Mouse (Mus musculus) induced T-regulatory cell, adult 2 months (primary cell): ENCODE results near the gene Tm4sf1.

ENCODE experiments used
- DNase-seq: peaks from one replicate; pipeline ENCODE4 v3.0.0-alpha.2; 2012; ENCODE audit warnings: low read depth

Gene Tm4sf1

DNA sequence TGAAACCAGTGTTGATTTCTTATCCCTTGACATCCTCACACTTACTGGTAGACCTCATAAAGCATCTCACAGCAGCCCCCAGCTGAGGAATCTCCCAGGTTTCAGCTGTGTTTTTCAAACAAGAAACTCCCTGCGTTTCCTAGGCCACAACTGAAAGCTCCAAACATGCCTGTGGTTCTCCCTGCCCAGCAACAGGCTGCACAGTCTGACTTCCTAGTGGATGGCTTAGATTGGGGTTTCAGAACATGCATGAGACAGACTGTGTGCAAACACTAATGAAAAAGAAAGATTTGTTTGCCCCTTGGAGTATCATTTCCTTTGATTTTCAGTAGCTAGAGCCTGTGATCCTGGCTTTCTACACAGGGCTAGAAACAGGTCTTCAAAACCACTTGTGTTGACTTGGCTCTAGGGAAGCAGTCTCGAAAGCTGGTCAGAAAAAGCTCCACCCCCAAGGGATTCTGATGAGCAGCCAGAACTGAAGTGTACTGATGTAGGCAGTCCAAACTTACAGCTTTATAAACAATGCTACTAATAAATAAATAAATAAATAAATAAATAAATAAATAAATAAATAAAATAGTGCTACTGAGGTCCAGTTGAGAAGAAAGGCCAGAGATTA is at the start of gene Tm4sf1:
Gene Tm4sf1 (minus strand): TSS at position 68 of the 619 bp plus-strand sequence.
- no peak for DNase-seq

DNA sequence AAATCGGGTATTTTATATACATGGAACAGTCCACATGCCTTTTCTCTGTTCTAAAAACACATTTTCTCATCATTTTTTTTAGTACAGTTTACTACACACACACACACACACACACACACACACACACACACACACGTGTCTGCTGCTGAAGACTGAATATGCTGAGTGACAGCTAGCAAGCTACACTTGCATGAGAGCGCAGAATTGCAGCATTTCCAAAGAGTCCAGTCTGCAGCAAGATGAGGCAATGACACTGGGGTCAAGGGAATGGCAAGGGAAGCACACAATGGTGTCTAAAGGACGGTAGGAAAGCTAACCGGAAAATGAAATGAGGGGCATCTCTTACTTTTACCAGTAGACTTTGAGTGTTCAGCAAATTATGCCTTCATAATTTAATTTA is 43.0 kb upstream of the Tm4sf1 start:
- no peak for DNase-seq

DNA sequence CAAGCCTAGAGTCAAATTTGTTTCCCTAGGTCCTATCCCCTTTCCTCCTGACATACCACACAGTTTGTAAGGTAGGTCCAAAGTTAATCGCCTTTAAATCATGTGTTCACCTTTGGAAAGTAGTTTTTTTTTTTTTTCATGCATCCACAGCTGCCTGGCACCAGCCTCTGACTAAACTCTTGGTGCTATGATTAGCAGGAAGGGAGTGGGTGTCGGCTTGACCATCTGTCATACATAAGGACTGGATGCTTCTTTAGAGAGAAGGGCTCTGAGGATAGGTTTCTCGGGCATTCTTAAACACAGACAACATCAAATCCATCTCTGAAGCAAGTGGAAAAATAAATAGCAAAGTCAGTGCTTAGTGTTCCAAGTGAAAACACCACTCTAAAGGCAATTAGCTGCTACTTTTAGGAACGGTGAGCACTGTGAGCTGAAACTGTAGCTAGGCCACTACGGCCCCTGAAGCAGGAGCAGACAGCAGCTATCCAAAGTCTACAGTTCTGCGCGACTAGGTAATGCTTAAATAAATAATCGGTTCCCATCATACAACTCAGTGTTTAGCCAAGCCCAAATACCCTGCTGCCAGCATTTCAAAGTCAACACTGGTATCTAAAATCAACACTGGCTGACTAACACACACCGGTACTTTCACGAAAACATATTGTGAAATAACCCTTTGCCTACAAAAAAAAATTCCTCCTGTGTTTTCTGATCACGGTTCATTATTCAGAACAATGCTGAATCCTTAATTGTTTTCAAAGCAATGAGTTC is 42.2 kb upstream of the Tm4sf1 start:
- DNase-seq = no peak

DNA sequence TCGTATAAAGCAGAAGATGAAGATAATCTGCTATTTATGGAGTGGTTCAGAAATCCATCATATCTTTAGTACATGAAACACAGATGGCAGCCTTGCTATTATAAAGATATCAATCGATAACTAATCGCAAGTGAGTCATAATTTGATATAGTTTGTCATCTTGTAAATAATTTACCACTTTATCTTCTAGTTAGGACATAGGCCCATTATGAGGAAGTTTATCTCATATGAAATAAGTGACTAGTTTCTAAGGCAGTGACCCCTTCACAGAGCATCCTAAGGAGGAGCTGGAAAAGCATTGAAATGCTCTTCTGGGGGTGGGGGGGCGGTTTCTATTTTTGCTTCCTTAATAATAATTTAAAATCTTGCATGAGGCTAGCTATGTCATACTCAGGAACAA is 41.2 kb upstream of the Tm4sf1 start:
- DNase-seq = no peak

DNA sequence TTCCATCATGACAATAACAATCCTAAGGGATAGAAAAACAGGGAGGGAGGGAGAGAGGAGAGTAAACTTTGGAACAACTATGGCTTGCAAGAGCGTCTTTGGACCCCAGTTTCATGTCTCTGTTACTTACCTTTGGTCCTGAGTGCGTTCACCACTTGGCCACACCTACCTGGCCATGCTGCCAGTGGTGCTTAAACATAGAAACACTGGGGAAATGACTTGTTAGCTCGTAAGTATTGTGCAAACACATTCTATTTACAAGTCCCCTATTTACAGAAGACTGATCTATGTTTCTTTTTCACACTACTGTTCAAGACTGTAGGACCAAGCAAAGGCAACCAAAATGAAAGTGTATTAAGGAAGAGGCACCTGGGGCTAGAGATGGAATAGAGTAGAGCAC is 39.5 kb upstream of the Tm4sf1 start:
- DNase-seq = no peak

DNA sequence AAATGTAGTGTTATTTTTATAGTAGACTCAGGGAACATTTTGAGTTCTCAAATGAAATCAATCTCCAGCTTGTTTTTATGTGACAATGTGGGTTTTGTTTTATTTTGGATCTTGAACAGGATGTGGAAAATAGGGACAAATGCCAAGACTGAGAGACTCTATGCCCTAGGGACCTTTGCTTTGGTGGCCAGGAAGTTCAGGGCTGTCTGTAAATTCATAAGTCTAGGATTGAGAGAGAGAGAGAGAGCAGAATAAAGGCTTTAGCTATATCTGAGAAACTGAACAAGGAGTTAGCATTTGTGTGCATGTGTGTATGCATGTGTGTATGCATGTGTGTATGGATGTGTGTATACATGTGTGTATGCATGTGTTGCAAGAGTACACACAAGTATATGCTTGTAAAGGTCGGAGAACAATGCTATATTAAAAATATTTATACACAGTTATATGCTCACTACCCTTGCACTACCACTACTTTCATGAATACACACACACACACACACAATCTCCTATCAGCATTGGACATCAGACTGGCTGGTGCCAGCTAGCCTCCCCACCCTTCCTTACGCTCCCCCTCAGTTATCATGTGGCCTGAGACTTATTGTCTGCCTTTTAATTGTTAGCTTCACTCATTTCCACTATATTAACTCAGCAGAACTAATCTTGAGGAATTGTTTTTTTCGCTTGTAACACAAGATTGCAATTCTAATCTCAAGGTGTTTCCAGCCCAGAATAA is 33.5 kb upstream of the Tm4sf1 start:
- DNase-seq = no peak

DNA sequence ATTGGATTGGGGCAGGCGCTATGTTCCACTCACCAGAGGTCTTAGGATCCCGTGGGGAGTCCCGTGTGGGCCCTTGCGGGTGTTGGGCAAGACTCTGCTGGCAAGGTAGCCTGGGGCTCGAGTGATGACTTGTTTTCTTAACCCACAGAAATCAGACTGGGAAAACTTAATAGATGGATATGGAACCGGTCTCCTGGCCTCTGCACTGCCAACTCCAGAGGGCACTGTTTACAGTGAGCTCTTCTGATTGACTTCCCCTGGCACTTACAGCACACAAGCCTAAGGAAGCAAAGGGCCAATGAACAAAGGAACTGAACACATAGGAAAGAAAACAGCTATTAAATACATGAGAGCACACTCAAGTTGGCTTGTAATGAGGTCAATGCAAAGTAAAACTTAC is 26.2 kb upstream of the Tm4sf1 start:
- DNase-seq = no peak

DNA sequence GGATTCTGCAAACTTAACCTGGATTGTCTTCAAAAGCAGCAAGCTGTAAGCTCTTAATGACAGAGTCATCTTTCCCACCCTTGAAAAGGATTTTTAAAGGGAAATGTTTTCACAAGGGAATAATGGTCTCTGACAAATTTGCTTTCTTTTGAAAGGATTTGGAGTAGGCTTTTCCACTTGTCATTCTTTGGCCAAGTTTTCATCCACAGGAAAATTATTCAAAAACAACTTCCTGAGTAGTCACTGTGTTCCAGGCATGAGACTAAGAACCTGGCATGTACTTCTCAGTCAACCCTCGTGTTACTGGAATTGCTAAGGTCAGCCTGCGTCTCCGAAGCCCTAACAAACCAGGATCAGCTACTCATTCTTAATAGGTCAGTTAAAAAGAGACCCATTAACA is 5.3 kb upstream of the Tm4sf1 start:
- no peak for DNase-seq

DNA sequence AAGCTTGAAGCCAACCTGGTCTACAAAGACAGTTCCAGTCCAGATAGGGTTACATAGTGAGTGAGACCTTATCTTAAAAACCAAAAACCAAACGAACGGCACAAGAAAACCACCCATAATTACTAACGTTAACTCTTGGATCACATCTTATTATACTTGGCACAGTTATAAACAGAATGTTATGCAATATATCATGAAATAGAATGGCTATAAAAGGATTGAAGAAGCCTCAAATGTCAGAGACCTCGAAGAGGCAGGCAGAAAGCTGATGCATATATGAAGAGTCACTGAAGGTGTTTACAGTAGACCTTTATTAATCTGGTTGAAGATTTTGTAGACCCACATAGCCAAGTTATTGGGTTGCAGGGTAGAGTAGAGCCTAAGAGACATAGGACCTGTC is 3.8 kb upstream of the Tm4sf1 start:
- no peak for DNase-seq

DNA sequence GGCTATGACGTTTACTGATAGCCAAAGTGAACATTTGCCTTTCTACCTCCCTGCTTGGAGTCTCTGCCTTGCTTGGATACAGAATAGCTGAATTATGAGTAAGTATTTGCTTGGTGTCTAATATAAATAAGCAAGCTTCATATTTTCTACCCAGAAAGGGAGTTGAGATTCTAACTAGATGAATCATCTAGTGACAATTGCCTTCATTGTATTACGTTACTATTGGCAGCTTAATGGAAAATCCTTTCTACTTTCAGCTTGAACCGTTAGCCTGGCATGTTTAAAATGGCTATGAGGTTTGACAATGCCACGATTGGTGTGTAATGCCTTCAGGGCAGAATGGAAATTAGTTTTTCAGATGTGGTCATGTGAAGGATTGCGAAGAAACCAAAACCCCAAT is 2.7 kb upstream of the Tm4sf1 start:
- no peak for DNase-seq

DNA sequence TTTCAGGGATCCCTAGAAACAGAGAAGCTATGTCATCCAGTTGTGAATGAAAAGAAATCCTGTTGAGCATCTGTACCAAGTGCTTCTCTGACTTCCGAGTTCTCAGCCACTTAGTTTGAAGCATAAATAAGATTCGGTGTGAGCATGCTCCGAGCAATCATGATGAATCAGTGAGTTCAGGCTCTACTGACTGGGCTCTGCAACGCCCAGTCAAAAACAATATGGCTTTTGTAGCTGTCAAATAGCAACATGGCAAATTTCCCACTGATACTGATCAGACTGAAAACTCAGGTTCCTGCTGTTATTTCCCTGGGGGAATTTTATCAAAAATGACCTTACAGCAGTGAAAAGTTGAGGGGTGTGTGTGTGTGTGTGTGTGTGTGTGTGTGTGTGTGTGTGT is 2.3 kb upstream of the Tm4sf1 start:
- DNase-seq = no peak

DNA sequence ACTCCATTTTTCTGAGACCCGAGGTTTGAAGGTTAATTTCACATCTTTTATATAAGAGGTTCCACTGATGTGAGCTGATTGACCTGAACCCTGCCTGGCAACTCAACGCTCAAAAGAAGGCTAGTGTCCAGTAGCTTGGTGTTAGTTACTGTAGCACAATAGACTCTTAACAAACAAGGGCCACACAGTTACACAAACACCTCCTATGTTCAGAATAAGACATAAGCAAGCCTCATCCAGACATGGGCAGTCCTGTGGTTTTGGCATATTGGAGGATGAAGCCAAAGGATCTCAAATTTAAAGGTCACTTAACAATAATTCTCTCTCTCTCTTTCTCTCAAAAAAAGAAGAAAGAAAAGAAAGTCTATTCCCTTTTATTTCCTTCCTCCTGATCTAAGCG is 1.7 kb upstream of the Tm4sf1 start:
- no peak for DNase-seq

DNA sequence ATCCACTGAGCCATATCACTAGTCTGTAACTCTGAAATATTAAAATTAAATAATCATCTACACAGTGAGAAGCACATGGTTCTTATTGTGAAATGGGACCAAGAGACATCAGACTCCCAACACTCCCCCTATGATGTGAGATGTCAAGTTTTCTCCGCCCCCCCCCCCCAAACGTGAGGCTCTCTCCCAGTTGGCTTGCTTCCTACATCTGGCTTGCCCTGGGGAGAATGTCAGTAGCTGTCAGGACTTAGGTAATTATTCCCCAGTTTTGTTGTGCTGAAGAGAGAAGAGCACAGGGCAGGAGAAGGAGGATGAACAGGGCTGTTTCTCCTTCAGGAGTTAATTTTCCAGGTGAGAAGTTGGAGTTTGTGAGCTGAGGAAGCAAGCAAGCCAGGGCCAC is 1.1 kb upstream of the Tm4sf1 start:
- DNase-seq = no peak

DNA sequence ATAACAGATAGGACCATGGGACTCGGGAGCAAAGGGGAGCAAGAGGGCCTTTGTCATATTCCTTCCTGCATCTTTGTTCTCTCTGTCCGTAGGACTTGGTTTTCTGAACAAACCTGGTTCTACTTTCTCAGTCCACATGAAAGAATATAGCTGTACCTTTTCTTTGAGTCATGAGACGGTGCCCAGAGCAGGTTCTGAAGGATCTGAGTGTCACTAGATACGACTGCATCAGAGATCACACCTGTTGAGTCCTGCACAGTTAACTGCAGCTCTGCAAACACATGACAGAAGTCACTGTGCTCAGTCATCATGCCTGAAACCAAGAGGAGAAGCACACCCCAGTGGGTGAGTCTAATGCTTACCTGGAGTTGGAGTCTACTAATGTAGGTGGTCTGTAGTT is 422 bp downstream of the Tm4sf1 start:
- no peak for DNase-seq

DNA sequence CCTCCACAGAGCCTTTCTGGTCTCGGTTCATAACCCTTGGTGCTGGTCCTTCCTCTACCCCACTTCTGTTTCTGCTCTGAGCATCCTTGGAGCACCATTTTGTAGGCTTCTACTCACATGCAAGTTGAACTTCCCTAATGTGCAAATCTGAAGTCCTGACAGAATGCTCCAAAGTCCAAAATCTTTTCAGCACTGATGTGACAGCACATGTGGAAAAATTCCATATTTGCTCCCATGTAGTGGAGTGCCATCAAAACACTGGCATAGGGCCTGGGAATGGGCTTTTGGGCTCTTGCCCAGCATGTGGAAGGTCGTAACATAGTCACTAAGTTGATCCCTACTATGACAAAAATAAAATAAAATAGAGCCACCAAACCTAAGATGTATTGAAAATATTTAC is 3.8 kb downstream of the Tm4sf1 start:
- no peak for DNase-seq

DNA sequence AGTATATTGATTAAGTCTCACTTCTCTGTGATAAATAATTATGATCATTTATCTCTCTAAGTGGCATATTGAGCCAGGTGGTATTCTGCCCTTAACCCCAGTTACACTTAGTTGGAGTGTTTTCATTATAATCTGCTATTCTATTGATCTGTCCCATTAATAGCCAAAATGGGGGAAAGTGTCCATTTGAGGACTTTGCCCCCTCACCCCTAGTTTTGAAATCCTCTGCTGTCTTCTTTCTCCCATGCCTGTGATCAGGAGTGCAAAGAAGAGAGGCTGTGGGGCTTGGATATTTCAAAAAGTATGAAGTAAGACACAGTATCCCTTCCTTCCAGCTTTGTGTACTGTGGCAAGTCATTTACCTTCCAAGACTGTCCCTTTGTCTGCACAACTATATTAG is 5.2 kb downstream of the Tm4sf1 start:
- no peak for DNase-seq

DNA sequence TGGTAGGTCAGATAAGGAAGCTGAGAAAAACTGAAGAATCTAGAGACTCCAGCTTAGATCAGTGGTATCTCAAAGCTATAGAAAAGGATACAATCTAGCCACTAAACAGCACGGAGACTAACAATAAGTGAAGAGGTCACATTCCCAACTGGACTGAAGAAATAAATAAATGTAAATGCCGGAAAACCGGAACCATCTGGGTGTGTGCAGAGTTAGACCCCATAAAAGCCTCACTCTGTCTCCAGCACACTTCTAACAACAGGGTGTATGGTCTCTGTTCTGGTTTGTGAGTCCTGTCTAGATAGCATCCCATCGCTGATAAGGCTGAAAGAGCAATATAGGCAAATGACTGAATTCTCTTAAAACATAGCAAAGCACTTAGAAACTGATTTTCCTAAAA is 6.2 kb downstream of the Tm4sf1 start:
- no peak for DNase-seq

DNA sequence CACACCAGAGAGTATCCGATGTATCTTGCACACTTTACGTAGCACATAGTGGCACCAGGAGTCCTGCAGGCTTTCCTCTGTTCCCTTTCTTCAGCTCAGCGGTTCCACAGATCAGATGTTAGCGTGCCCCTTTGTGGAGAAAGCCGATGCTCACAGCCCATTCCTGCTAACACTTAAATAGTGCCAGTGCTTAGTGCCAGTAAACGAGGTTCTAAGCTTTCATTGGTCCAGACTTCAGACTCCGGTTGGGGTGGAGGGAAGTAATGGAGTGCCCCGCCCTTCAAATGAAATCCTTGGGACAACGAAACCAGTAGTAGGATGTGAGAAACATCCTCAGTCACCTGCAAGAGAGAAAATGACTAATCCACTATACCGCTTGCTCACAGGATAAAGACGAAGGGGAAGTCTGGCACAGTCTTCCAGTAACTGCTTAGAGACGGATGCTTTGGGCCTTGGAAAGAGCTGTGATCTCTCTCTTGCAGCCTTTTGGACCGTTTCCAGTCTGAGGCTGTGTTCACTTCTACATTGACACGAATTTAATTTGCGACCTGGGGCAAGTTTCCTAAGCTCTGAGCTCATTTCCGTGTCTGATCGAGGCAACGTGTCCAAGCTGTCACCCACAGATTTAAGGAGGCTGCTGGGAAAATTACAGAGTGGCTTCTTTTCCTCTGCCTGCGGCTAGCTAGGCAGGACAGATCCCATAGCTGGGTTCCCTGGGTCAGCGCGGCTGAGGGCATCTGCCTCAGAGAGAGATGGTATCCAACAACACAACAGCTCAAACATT is 6.9 kb downstream of the Tm4sf1 start:
- no peak for DNase-seq

DNA sequence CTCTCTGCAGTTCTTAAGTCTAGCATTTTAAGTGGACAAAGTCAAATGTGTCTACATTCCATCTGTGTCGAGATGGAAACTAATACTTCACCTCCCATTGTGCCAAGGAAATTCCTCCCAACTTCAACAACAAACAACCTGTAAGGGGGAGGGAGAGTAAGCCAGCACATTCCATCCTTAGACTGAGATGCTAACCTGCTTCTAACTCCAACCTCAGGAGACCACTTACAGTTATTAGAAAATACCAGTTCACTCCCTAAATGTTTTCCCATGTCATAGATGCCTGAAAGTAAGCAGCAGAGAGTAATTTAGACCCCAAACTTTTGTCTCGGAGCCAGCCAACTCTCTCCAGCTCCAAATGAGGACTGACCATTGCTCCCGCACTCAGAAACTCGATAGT is 7.9 kb downstream of the Tm4sf1 start:
- DNase-seq = no peak

DNA sequence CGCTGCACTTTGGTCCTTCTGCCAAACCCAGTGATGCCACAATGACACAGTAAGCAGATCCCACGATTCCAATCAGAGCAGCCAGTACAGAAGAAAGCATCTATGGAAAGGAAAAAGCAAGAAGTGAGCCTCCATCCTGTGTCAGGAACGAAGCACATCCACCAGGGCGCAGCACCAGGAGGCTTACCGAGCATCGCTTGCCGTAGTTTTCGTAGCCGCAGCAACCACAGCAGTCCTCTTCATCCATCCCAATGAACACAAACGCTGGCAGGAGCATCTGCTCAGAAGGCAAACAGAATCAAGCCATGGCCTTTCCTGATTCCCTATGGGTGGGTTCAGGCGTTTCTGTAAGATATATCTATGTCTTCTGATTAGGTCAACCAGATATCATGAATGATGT is 9.0 kb downstream of the Tm4sf1 start:
- DNase-seq = no peak

DNA sequence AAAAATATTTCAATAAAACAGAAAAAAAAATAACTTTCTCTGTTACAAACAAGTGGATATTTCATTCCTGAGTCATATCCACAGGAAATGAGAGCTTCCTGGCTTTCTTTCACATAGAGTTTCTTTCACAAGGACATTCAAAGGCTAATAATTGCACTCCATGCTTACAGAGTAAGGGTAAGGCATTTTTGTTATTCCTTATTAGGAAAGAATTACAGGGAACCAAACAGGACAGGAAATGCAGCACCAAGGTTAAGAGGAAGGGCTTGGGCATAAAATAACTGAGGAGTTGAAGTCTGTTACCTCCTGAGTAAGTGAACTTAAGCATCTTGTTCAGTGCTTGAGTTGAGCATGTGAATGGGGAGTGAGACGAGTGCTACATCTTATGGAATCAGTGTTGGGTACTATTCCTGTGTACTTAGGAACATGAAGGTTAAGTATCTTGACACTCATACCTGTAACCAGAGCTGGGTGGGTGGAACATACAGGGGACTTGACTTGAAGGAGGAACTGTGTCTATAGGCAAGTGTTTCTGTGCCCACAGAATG is 12.8 kb downstream of the Tm4sf1 start:
- DNase-seq = no peak
